Mouse (Mus musculus) lung, adult 2 months (tissue): ENCODE measurements around the gene Fam111a.

ENCODE experiments used
- CTCF ChIP-seq: fragments of 200-500 bp; IDR thresholded peaks from 2 replicates; pipeline ENCODE4 v1.5.1; 2011; ENCODE audit warnings: mild to moderate bottlenecking, low read length, control low read depth; ENCODE audit not compliant: insufficient read depth
- POLR2A ChIP-seq: fragments of 200-500 bp; IDR thresholded peaks from 2 replicates; pipeline ENCODE4 v1.6.1; 2011; ENCODE audit warnings: low read depth, mild to moderate bottlenecking, control low read depth, low read length, borderline replicate concordance; ENCODE audit errors: extremely low read depth

- TF ChIP-seq CTCF, result no peak
- TF ChIP-seq POLR2A, result no peak
Observed at GRCm38 (mm10) chr19:12634963-12635362, 89.4 kb downstream of the Fam111a start.
